Mouse (Mus musculus) cerebellum, adult 2 months (tissue): Measurements from ENCODE around the gene Ncaph2. TPM values are rescaled to one million over a fixed set of nuclear protein-coding genes. Genes with fewer than 3 reads are reported as not detected.
A peak's percentile ranks its signal among the peaks of the same experiment; 100 is the strongest.

Experiments used
- DNase-seq, 2 experiments: peaks; one replicate each; pipeline ENCODE4 v3.0.0; 2021
- H3K27ac ChIP-seq: fragments of 200-500 bp; 2 replicates; pipeline ENCODE4 v1.5.1; 2012; ENCODE audit warnings: low read length, control low read depth, inconsistent platforms; ENCODE audit not compliant: insufficient read depth
- H3K27me3 ChIP-seq: fragments of 200-500 bp; 2 replicates; pipeline ENCODE4 v1.6.1; 2012; ENCODE audit warnings: inconsistent platforms, mild to moderate bottlenecking, low read length, moderate library complexity; ENCODE audit not compliant: control insufficient read depth, insufficient read depth
- H3K4me1 ChIP-seq: fragments of 200-500 bp; 2 replicates; pipeline ENCODE4 v1.6.1; 2011; ENCODE audit warnings: low read length; ENCODE audit not compliant: control insufficient read depth, insufficient read depth
- H3K4me3 ChIP-seq: fragments of 200-500 bp; replicated peaks from 2 replicates; pipeline ENCODE3; 2011; ENCODE audit warnings: mild to moderate bottlenecking, low read depth, low read length, control low read depth; ENCODE audit not compliant: insufficient read depth
- CTCF ChIP-seq: fragments of 200-500 bp; IDR thresholded peaks from 2 replicates; pipeline ENCODE4 v1.5.1; 2011; ENCODE audit warnings: low read depth, mild to moderate bottlenecking, control low read depth, low read length, moderate library complexity, borderline replicate concordance; ENCODE audit not compliant: insufficient read depth
- POLR2A ChIP-seq: fragments of 200-500 bp; IDR thresholded peaks from 2 replicates; pipeline ENCODE4 v1.6.1; 2011; ENCODE audit warnings: low read length, control low read depth, borderline replicate concordance; ENCODE audit not compliant: insufficient read depth
- WGBS: fragments of 180-500 bp; shearing (Covaris S2); methylation state at CpG from one replicate; pipeline ENCODE4 v1.1.7; 2018; 5-methylcytosine and 5-hydroxymethylcytosine counted together
- polyA plus RNA-seq: library from polyadenylated mRNA; depleted of rRNA; stranded (reverse); fragments of >200 nt; gene quantifications from 2 replicates; pipeline ENCODE4 v1.2.3, GENCODE M21; 2012

The Ncaph2 gene
- polyA plus RNA-seq, 1 experiment = 134 TPM

- DNase-seq = no peak
- H3K4me1 ChIP-seq = no peaks in the 10 kb centered on the region
- H3K4me3 ChIP-seq = no peak overlapping the region
- 85% methylated on average over 17 of the region's 17 CpGs for WGBS
- no peak for TF ChIP-seq POLR2A
- no peak for TF ChIP-seq CTCF
- no peaks in the 10 kb centered on the region for H3K27me3 ChIP-seq
- H3K27ac ChIP-seq = no peak overlapping the region
These were observed 20.6 kb upstream of the Ncaph2 start for GRCm38 (mm10) chr15:89334774-89335537.

DNA sequence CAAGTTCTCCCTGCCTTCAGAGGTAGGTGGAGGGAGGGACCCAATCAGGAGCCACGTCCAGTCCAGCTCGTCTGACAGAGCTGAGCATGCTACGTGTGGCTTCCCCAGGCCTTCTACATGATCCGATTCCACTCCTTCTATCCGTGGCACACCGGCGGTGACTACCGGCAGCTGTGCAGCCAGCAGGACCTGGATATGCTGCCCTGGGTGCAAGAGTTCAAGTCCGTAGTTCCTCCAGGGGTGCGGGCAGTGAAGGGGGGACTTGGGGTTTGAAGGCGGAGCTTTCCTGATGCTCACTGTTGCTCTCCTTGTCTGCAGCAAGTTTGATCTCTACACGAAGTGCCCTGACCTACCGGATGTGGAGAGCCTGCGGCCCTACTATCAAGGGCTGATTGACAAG is 19.1 kb upstream of the Ncaph2 start:
- WGBS = 86% methylated on average over 14 of the region's 14 CpGs
- H3K27me3 ChIP-seq = no peaks in the 10 kb centered on the region
- DNase-seq = no peak
- no peak overlapping the region for H3K4me3 ChIP-seq
- TF ChIP-seq POLR2A (no peak), CTCF (no peak)
- H3K4me1 ChIP-seq = no peaks in the 10 kb centered on the region
- H3K27ac ChIP-seq = no peak overlapping the region

- H3K4me1 ChIP-seq = no peaks in the 10 kb centered on the region
- H3K27me3 ChIP-seq = no peaks in the 10 kb centered on the region
- no peak for TF ChIP-seq CTCF
- TF ChIP-seq POLR2A = no peak
- WGBS = 100% methylated on average over 2 of the region's 2 CpGs
- no peak for DNase-seq
- no peak overlapping the region for H3K27ac ChIP-seq
- no peak overlapping the region for H3K4me3 ChIP-seq
These were observed 15.8 kb upstream of the Ncaph2 start for GRCm38 (mm10) chr15:89339696-89340095.

DNA sequence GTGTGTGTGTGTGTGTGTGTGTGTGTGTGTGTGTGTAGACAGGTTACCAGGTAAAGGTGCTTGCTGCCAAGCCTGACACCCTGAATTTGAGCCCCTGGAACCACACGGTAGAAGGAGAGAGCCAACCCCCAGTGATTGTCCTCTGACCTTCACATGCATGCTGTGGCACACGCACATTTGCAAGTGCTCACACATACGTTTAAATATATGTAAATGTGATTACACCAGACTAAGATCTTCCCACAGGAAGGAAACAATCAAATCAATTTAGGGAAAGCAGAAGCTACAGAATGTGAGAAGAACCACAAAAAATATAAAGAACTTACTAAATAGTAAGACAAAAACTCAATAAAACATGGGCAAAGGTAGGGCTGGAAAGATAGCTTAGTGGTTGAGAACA is 15.4 kb upstream of the Ncaph2 start:
- 77% methylated on average over 3 of the region's 3 CpGs for WGBS
- DNase-seq = no peak
- TF ChIP-seq POLR2A (no peak), CTCF (no peak)
- Histone ChIP-seq H3K4me3 (no peak overlapping the region), H3K27ac (no peak overlapping the region), H3K27me3 (no peaks in the 10 kb centered on the region), H3K4me1 (no peaks in the 10 kb centered on the region)

GRCm38 (mm10) chr15:89341678-89342077 is 13.8 kb upstream of the Ncaph2 start:
- no peak for DNase-seq
- H3K4me3 ChIP-seq = no peak overlapping the region
- no peak overlapping the region for H3K27ac ChIP-seq
- H3K4me1 ChIP-seq = no peaks in the 10 kb centered on the region
- WGBS = 36% methylated on average over 1 of the region's 1 CpGs
- TF ChIP-seq CTCF (no peak), POLR2A (no peak)
- no peaks in the 10 kb centered on the region for H3K27me3 ChIP-seq

DNA sequence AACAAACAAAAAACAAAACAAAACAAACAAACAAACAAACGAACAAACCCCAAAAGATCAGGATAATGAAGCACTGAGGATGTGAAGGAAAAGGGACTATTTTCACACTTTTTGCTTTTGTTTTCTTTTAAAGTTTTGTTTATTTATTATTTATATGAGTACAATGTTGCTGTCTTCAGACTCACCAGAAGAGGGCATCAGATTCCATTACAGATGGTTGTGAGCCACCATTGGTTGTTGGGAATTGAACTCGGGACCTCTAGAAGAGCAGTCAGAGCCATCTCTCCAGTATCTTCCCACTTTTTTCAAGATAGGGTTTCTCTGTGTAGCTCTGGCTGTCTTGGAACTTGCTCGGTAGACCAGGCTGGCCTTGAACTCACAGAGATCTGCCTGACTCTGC is 12.2 kb upstream of the Ncaph2 start:
- H3K4me3 ChIP-seq = no peak overlapping the region
- TF ChIP-seq CTCF (peak; percentile 33; the same call in 1 of the 2 replicates), POLR2A (no peak)
- DNase-seq = no peak

DNA sequence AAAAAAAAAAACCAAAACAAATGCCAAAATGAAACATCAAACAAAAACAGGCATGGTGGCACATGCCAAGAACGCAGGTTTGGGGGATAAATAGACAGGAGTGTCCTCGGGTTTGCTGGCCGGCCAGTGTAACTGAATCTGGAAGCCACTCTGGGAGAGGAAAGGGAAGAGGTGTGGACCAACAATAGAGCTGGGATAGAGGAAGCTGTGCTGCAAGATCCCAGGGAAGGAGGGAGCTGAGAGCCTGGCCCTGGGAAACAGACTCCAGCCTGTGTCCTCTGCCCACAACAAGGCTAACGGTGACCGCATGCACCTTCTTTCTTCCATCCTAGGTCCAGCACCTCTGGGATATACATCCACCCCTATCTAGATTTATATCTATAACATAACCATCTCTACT is 5.1 kb upstream of the Ncaph2 start:
- no peak for DNase-seq
- Histone ChIP-seq H3K27me3 (no peaks in the 10 kb centered on the region), H3K27ac (no peak overlapping the region), H3K4me1 (peaks cover 5% of the 10 kb centered on the region; the same call in 1 of the 2 replicates), H3K4me3 (no peak overlapping the region)
- no peak for TF ChIP-seq POLR2A
- TF ChIP-seq CTCF = no peak
- WGBS = 81% methylated on average over 5 of the region's 5 CpGs

More for the DNA sequence above, 12.2 kb upstream of the Ncaph2 start:
- H3K27me3 ChIP-seq = no peaks in the 10 kb centered on the region
- WGBS = 82% methylated on average over 3 of the region's 3 CpGs
- no peak overlapping the region for H3K27ac ChIP-seq
- H3K4me1 ChIP-seq = no peaks in the 10 kb centered on the region

DNA sequence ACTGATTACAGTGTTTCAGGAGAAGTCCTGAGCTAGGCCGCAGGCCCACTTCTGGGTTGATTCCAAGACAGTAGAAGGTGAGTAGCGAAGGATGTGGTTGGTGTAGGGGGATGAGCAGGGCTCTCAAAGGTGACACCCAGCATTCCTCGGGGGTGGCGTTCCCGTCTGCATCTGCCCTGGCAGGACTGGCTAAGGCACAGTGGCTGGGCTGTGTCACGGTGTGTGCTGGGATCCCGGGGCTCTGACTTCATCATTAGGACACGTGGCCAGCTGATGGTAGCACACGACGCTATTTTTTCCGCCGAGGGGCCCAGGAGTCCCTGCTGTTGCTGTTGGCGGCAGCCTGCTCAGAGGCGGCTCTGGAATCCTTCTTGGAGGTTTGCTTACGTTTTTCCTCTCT is 4.2 kb upstream of the Ncaph2 start:
- WGBS = 71% methylated on average over 15 of the region's 15 CpGs

More for the DNA sequence above, 4.2 kb upstream of the Ncaph2 start:
- Histone ChIP-seq H3K4me3 (no peak overlapping the region), H3K27ac (no peak overlapping the region), H3K27me3 (no peaks in the 10 kb centered on the region), H3K4me1 (peaks cover 5% of the 10 kb centered on the region; the same call in 1 of the 2 replicates)
- no peak for TF ChIP-seq POLR2A
- no peak for DNase-seq
